Mouse (Mus musculus): ENCODE data around the gene Eaf2.

Eaf2 gene

DNA sequence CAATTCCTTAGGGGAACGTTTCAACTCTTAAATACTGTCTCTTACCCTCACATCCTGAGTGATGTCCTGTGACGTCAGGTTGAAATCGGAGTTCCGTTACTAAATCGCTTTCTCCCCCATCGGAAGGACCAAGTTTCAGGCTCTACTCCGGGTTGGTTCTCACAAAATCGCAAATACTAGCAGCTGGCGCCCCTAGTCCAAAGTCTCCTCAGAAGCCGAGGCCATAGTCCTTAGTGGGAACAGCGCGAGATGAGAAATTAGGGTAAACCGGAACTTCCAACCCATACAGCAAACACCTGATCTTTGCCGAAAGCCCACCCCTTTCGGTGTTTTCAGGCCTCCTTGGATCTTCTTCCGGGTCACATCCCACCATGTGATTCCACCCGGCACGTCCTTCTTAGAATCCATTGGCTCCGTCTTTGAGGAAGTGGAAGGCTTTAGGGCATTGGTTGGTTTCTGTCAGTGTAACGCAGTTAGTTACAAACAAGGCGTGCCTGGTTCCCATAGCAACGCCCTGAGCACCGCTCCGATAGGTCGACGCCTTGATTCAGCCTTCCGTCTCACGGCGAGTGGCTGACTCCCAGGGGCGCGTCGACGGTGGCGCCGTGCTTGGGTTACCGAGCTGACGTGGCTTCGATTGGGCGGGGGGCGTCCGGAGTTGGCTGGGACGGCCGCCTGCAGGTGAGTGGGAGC is at the start of gene Eaf2, which contains the start of gene Golgb1:
Gene Eaf2, minus strand, starts transcription at position 421 of the 693 bp plus-strand sequence.
Gene Golgb1, plus strand, starts transcription at position 558 of the 693 bp plus-strand sequence.
- in situ Hi-C loops (cut with MboI; ENCODE audit: low pct_unique_long_range_greater_than_20kb in 1 of 2, low sequenced_read_pairs in 2 of 2, unreplicated experiment in 1 of 2), result no loop called here

DNA sequence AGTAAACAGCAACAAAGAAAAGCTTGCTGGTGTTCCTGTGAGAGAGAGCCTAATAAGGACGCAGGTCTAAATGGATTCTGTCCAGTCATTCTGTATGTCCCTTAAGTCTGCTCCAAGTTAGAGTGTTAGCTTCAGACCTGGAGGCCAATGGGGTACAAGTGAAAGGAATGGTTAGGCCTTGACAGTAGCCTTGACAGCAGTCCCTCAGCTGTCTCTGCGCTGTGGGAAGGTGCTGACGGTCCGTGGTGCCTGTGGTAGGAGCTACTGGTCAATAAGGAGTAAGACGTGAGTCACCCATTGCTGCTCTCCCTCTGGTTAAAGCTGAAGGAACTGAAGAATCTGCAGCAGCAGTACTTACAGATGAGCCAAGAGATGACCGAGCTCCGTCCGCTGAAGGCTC is 49.5 kb upstream of the Eaf2 start:
- in situ Hi-C loops (cut with MboI; ENCODE audit: low pct_unique_long_range_greater_than_20kb in 1 of 2, low sequenced_read_pairs in 2 of 2, unreplicated experiment in 1 of 2), result no loop called here

DNA sequence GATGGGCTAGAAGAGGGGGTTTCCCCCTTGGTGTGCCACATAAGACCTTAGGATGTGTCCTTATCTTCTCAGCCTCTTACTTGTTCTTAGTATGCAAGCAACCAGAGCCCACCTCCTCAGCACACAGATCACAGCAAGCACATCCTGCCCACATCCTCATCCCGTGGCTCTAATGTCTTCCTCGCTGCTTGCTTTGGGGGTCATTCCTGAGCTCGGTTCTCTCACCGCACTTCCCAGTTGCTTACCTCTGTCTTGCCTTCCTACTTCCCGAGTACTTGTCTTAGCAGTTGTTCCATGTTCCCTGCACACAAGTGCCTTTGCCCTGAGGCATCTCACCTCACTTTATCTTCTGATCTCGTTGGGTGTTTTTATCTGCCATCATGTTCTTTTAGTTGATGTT is 47.2 kb upstream of the Eaf2 start:
- in situ Hi-C loops (cut with MboI; ENCODE audit: low pct_unique_long_range_greater_than_20kb in 1 of 2, low sequenced_read_pairs in 2 of 2, unreplicated experiment in 1 of 2), result no loop called here

DNA sequence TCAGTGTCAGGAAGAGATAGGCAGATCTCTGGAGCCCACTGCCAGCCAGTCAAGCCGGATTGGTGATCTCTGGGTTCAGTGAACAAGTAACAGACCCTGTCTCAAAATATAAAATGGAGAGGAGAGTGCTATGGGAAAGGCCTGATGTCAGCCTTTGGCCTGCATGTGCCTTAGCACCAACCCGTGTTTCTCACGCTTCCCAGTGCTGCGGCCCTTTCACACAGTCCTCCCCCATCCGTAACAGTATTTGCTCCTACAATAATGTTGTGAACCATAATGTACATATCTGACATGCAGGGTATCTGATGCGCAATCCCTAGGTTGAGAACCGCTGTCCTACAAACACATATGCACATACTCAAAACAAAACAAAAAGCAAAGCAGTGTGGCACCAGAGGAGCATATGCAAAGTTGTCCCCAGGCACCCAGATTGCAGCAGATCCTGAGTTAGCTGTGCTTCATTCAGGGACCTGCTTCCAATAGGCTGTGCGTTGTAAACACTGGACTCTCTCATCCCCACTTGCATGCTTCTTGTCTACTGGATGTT is 46.3 kb upstream of the Eaf2 start:
- in situ Hi-C loops (cut with MboI; ENCODE audit: low pct_unique_long_range_greater_than_20kb in 1 of 2, low sequenced_read_pairs in 2 of 2, unreplicated experiment in 1 of 2), result no loop called here

DNA sequence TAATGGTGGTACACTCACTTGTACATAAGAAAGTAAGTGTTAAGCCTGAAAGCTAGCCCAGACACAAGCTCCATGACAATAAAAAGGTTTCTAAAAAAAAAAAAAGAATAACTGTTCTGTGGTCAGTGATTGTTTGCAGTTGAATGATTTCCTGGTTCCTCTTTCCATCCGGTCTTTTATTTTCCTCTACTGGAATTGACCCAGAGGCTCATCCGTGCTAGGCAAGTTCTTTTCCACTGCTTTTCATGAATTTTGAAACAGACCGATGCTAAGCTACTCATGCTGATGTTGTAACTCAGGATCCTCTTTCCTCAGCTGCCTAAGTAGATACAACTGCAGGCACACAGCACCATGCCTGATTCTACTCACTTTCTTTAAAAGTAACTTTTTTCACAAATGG is 45.6 kb upstream of the Eaf2 start:
- in situ Hi-C loops (cut with MboI; ENCODE audit: low pct_unique_long_range_greater_than_20kb in 1 of 2, low sequenced_read_pairs in 2 of 2, unreplicated experiment in 1 of 2), result no loop called here

DNA sequence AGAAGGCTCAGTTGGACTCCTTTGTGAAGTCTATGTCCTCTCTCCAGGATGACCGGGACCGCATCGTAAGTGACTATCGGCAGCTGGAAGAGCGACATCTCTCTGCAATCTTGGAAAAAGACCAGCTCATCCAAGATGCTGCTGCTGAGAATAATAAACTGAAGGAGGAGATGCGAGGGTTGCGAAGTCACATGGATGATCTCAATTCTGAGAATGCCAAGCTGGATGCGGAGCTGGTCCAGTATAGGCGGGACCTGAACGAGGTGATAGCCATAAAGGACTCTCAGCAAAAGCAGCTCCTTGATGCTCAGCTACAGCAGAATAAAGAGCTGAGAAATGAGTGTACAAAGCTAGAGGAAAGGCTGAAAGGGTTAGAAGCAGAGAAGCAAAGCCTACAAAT is 43.7 kb upstream of the Eaf2 start:
- in situ Hi-C loops (cut with MboI; ENCODE audit: low pct_unique_long_range_greater_than_20kb in 1 of 2, low sequenced_read_pairs in 2 of 2, unreplicated experiment in 1 of 2), result no loop called here

DNA sequence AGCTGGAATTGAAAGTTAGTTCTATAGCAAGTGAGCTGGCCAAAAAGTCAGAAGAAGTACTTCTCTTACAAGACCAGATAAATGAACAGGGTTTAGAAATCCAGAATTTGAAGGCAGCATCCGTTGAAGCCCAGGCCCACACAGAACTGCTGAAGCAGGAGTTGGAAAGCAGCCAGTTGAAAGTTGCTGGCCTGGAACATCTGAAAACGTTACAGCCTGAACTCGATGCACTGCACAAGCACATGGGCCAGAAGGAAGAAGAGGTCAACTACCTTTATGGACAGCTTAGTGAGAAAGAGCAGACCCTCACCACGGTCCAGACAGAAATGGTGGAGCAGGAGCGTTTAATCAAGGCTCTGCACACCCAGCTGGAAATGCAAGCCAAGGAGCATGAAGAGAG is 39.4 kb upstream of the Eaf2 start:
- in situ Hi-C loops (cut with MboI; ENCODE audit: low pct_unique_long_range_greater_than_20kb in 1 of 2, low sequenced_read_pairs in 2 of 2, unreplicated experiment in 1 of 2), result no loop called here

DNA sequence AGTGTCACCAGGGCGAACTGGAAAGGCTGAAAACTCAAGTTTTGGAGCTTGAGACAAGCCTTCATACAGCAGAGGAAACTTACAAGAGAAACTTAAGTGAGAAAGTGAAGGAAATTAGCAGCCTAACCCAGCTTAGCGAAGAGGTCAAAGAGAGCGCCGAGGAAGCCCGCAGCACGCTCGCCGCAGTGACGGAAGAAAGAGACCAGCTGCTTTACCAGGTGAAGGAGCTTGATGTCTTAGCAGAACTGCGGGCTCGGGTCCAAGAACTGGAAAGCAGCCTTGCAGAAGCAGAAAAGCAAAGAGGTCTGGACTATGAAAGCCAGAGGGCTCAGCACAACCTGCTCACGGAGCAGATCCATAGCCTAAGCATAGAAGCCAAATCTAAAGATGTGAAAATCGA is 37.5 kb upstream of the Eaf2 start:
- in situ Hi-C loops (cut with MboI; ENCODE audit: low pct_unique_long_range_greater_than_20kb in 1 of 2, low sequenced_read_pairs in 2 of 2, unreplicated experiment in 1 of 2), result no loop called here

DNA sequence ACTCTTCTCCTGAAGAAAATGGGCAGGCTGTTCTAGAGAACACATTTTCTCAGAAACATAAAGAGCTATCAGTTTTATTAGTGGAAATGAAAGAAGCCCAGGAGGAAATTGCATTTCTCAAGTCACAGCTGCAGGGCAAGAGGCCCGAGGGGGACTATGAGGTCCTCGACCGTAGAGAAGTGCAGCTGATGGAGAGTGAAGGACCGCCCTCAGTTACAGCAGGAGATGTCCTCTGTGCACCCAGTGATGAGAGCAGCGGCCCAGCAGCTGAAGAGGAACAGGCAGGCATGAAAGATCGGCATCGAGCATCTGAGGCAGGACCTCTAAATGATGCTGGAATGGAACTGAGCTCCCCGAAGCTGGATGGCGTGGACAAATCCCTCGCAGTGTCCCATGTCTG is 37.1 kb upstream of the Eaf2 start:
- in situ Hi-C loops (cut with MboI; ENCODE audit: low pct_unique_long_range_greater_than_20kb in 1 of 2, low sequenced_read_pairs in 2 of 2, unreplicated experiment in 1 of 2), result no loop called here

DNA sequence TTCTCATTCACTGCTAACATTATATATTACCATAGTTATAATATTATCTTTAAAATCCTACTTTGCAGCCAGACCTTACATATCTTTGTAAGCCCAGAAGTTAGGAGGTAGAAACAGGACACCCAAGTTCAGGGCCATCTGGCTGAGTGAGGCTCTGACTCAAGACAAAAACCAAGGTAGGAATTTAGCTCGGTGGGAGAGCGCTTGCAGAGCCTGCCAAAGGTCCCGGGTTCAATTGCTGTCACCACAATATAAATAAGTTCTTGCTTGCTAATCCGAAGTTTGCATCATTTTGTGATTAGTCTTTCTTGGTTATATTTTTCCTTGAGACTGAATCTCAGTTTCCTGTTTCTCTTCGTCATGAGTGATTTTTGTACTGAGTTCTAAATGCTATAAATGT is 28.4 kb upstream of the Eaf2 start:
- in situ Hi-C loops (cut with MboI; ENCODE audit: low pct_unique_long_range_greater_than_20kb in 1 of 2, low sequenced_read_pairs in 2 of 2, unreplicated experiment in 1 of 2), result no loop called here

DNA sequence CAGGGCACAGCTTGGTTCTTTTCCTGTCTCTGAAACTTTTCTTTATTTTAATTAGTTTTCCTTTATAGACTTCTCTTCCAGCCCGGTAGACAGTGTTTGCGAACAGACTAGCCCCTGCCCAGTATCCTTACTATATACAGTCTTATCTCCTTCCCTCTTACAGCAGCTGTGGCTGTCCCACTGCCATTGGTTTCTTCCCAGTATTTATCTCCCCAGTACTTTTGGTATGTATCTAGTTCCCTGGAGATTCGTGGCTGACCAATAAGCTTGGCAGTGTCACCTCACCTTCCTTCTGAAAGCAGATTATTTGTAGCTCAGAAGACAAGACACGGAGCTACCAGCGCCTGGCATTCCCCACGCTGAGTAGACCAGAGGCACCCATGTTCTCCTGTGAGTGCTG is 21.9 kb upstream of the Eaf2 start:
- in situ Hi-C loops (cut with MboI; ENCODE audit: low pct_unique_long_range_greater_than_20kb in 1 of 2, low sequenced_read_pairs in 2 of 2, unreplicated experiment in 1 of 2), result no loop called here

DNA sequence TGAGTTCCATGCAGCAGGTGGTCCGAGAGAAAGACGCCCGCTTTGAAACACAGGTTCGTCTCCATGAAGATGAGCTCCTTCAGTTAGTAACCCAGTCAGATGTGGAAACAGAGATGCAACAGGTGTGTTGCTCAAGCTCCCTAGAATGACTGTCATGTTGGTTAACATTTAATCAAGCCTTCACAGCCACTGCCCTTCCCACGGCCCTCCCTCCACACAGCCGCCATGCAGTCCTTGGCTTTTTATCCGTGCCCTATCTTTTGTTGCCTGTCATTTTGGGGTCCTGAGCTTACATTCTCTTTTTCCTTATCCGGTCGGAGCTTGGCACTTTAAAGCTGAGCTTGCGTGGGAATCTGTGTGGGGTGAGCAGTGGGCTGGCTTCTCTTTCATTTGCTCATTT is 18.5 kb upstream of the Eaf2 start:
- in situ Hi-C loops (cut with MboI; ENCODE audit: low pct_unique_long_range_greater_than_20kb in 1 of 2, low sequenced_read_pairs in 2 of 2, unreplicated experiment in 1 of 2), result no loop called here

DNA sequence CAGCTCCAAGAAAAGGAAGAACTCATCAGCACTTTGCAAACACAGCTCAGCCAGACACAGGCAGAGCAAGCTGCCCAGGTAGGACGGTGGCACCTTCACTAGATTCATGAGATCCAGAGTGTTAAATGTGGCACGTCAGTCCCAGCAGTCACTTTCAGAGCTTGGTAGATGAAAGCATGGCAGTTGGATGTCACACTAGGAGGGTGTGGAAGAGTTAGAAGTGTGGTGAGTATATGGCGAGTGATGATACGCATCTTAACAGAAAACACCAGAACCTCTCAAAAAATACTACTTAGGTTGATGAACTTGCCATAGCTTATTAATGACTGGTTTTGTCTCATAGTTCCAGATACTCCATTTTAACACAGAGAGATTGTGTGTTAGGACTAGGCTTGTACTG is 16.6 kb upstream of the Eaf2 start:
- in situ Hi-C loops (cut with MboI; ENCODE audit: low pct_unique_long_range_greater_than_20kb in 1 of 2, low sequenced_read_pairs in 2 of 2, unreplicated experiment in 1 of 2), result no loop called here

DNA sequence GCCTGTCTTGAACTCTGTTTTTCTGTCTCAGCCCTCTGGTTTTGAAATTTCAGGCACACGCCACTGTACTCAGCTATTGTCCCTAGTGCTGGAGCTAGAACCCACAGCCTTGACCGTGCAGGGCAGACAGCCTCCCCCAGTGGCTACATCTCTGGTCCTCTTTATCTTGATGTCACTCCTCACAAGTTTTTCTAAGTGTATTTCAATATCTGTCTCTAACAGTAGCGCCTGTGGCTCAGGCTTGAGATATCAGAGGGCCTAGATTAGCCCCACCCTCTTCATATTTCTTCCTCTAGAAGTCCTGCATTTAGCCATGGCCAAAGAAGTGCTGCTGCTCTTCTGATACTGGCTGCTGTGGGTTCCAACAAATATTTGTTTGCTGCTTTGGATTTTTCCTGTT is 15.8 kb upstream of the Eaf2 start:
- in situ Hi-C loops (cut with MboI; ENCODE audit: low pct_unique_long_range_greater_than_20kb in 1 of 2, low sequenced_read_pairs in 2 of 2, unreplicated experiment in 1 of 2), result no loop called here

DNA sequence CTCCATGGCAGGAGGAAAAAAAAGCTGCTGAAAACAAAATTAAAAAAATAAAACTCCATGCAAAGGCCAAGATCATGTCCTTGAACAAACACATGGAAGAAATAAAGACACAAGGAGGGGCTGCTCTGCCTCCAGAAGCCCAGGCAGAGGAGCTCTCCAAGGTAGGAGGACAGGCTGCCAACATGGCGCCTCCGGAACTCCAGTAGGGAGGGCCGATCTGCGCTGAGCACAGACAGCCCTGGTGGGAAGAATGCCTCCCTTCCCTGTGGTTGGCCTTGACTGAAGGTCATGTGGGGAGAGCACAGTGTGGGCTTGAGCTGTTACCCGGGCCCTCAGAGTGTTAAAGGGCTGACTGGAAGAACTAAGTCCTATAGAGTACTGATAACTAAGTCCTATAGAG is 12.7 kb upstream of the Eaf2 start:
- in situ Hi-C loops (cut with MboI; ENCODE audit: low pct_unique_long_range_greater_than_20kb in 1 of 2, low sequenced_read_pairs in 2 of 2, unreplicated experiment in 1 of 2), result no loop called here

DNA sequence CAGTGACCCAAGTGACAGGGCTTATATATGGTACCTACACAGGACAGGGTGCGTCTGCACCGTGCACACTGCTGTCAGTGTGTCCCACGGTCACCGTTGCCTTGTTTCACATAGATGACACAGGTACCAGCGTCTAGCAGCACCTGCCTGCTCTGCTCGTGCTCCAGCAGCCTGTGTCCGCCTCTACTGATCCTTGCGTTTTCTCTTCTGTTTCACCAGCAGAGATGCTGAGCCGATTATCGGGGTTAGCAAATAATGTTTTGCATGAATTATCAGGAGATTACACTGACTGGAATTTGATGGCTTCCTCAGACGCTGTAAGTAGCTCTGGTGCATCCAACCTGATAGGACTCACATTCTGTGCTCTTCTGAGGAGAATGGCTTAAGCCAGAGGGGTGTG is 11.1 kb upstream of the Eaf2 start:
- in situ Hi-C loops (cut with MboI; ENCODE audit: low pct_unique_long_range_greater_than_20kb in 1 of 2, low sequenced_read_pairs in 2 of 2, unreplicated experiment in 1 of 2), result no loop called here

DNA sequence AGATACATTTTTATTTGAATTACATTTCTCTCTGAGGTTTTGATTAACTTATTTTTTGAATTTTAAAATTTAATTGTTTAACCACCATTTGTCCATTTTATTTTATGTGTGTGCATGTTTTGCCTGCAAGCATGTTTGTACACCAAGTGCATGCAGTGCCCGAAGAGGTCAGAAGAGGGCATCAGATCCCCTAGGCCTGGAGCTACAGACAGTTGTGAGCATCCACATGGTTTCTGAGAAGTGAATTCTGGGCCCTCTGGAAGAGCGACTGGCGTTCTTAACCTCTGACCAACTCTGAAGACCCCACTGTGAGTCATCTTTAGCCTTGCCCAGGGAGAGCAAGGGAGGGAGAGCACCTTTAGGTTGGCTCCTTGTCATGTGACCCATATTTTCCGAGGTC is 10.1 kb upstream of the Eaf2 start:
- in situ Hi-C loops (cut with MboI; ENCODE audit: low pct_unique_long_range_greater_than_20kb in 1 of 2, low sequenced_read_pairs in 2 of 2, unreplicated experiment in 1 of 2), result no loop called here

DNA sequence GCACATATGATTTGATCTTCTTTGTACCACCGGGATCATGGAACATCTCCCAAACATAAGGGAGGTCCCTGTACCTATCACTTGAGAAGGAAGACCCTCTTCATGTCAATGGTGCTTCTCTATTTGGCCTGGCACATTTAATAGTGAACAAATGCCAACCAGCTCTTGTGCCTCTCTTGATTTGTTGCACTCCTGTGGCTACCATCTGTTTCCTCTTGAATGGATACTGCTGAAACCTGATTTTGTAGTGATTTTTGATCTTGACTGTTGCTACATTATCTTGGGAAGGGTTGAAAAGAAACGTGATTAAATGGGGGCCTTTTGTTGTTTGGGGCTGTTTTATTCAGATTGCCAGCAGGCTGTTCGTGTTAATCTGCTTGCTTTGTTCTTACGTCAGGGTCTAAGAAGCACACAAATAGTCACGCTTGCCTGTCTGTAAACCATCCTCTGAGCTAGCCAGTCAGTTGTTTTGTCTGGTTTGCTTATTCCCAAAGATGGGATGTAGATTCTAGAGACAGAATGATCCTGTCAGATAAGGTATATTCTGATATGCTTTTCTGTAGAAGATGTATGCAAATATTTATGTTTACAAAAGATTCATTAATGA is 8.0 kb upstream of the Eaf2 start:
- in situ Hi-C loops (cut with MboI; ENCODE audit: low pct_unique_long_range_greater_than_20kb in 1 of 2, low sequenced_read_pairs in 2 of 2, unreplicated experiment in 1 of 2), result no loop called here

DNA sequence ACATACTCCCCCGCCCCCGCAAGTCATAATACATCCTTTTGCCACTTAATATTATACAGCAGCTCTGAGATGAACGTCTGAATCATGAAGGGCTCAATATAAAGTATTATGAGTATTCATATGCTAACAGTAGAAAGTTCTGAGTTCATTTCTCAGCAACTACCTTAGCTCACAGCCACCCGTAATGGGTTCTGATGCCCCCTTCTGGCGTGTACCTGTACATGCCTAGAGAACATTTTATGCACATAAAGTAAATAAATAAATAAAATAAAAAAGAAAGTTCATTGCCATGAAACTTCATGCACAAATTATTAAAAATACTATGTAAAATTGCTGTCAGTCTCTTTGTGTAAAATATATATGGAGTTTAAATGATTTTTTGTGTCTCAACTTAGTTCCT is 2.5 kb upstream of the Eaf2 start:
- in situ Hi-C loops (cut with MboI; ENCODE audit: low pct_unique_long_range_greater_than_20kb in 1 of 2, low sequenced_read_pairs in 2 of 2, unreplicated experiment in 1 of 2), result no loop called here

DNA sequence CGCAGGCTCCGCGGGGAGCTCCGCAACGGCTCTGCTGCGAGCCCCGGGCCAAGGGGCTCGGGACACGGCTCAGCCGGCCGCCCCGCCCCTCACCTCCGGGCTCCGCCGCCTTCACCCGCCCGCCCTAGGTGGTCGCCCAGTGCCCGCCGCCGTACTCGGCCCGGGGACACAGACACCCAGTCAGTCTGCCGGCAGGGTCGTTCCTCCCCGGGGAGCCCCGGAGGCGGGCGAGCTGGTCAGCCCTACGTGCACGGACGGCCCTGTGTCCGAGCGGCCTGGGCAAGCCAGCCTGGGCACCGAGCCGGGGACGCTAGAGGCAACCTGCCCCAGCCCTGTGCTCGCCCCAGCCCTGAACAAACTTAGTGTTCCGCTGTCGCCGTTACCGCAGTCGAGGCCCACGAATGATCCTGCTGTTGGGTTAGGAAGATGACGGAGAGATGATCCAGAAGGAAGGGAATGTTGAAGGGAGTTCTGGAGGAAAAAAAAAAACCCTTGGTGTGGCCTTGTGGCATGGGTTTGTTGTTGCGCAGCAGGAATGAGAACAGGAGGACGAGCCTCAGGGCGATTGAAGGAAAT is 561 bp upstream of the Eaf2 start:
- in situ Hi-C loops (cut with MboI; ENCODE audit: low pct_unique_long_range_greater_than_20kb in 1 of 2, low sequenced_read_pairs in 2 of 2, unreplicated experiment in 1 of 2), result no loop called here

Data from mouse embryonic stem cell (cell line).